Mouse (Mus musculus): Measurements from ENCODE around the gene Cenps. TPM values are rescaled to one million over a fixed set of nuclear protein-coding genes. Genes with fewer than 3 reads are reported as not detected.
A peak's percentile ranks its signal among the peaks of the same experiment; 100 is the strongest.

Cenps gene
- polyA plus RNA-seq, 1 experiment from 2014 or later = 24.5 TPM

DNA sequence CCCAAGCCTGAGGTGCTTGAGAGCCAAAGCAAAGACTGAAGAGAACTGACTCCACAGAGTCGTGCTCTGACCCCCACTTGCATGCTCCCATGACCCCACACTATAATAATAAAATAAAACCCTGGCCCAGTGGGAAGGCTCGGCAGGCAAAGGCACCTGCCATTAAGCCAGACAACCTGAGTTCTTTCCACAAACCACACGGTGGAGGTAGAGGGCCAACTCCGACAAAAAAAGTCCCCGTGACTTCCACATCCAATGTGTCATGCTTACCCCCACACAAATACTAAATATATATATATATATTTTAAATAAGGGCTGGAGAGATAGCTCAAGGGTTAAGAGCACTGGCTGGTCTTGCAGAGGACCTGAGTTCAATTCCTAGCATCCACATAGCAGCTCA lies 26.7 kb upstream of the Cenps start:
- Histone ChIP-seq H3K4me1 (ENCODE audit: control insufficient read depth, insufficient read depth, low read length) (0 out of 2 replicates have a peak, but pooled peaks cover 7% of the 10 kb centered on the region), H3K27ac (ENCODE audit: low read length) (no peak overlapping the region), H3K27me3 (ENCODE audit: control insufficient read depth, insufficient read depth, low read length) (no peaks in the 10 kb centered on the region), H3K9ac (ENCODE audit: low read length) (0 out of 2 replicates have a peak overlapping the region, but pooled peaks have one; percentile 7), H3K36me3 (ENCODE audit: control insufficient read depth, insufficient read depth, low read length) (peaks cover 10% of the 10 kb centered on the region; the same call in 1 of the 2 replicates), H3K4me3 (replicated peaks; ENCODE audit: low read length) (0 out of 2 replicates have a peak overlapping the region, but pooled peaks have one; percentile 2), H3K4me2 (ENCODE audit: low read depth, low read length) (no peak overlapping the region), H3K9me3 (replicated peaks; ENCODE audit: control insufficient read depth, low read length) (no peaks in the 10 kb centered on the region)
- ATAC-seq (ENCODE audit: insufficient read depth, low FRiP score) = no peak
- WGBS = 39% methylated on average over 5 of the region's 5 CpGs

DNA sequence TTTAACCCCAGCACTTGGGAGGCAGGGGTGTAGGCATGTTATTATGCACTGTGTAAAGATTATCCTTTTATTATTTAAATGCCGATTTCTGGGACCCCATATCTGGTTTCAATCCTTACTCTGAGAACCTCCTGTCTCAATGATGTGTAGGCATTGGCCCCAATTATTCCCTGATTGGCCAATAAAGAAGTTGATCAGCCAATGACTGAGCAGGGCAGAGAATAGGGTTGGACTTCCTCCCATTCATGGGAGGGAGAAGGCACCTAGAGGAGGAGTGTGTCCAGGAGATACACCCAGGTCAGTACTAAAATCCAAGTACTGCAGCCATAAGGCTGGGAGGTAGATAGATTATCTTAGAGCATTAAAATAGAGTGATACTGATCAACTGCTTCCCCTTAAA lies 25.8 kb upstream of the Cenps start:
- Histone ChIP-seq H3K4me3 (replicated peaks; ENCODE audit: low read length) (no peak overlapping the region), H3K9me3 (replicated peaks; ENCODE audit: control insufficient read depth, low read length) (no peaks in the 10 kb centered on the region), H3K9ac (ENCODE audit: low read length) (no peak overlapping the region), H3K4me1 (ENCODE audit: control insufficient read depth, insufficient read depth, low read length) (0 out of 2 replicates have a peak, but pooled peaks cover 7% of the 10 kb centered on the region), H3K36me3 (ENCODE audit: control insufficient read depth, insufficient read depth, low read length) (peaks cover 10% of the 10 kb centered on the region; the same call in 1 of the 2 replicates), H3K27me3 (ENCODE audit: control insufficient read depth, insufficient read depth, low read length) (no peaks in the 10 kb centered on the region), H3K27ac (ENCODE audit: low read length) (no peak overlapping the region), H3K4me2 (ENCODE audit: low read depth, low read length) (no peak overlapping the region)
- 53% methylated on average over 1 of the region's 1 CpGs for WGBS
- no peak for ATAC-seq (ENCODE audit: insufficient read depth, low FRiP score)

DNA sequence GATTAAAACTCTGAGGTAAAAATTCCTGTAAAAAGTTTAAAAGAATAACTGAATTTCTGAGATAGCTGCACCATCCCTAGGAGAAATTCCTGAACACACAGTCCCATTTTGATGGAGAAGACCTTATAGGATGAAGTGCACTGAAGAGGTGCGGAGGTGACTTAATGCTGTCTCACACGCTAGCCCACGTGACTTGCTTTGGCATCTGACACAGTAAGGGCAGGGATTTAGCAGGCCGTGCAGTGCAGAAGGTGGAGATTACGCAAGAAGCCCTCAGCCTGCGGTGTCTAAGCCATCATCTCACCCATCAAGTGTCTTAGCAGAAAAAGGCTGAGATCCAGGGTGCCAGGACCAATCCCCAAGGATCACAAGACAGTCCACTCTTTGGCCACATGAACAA lies 23.7 kb upstream of the Cenps start:
- Histone ChIP-seq H3K9me3 (replicated peaks; ENCODE audit: control insufficient read depth, low read length) (no peaks in the 10 kb centered on the region), H3K4me1 (ENCODE audit: control insufficient read depth, insufficient read depth, low read length) (0 out of 2 replicates have a peak, but pooled peaks cover 7% of the 10 kb centered on the region), H3K4me3 (replicated peaks; ENCODE audit: low read length) (no peak overlapping the region), H3K4me2 (ENCODE audit: low read depth, low read length) (no peak overlapping the region), H3K9ac (ENCODE audit: low read length) (no peak overlapping the region), H3K36me3 (ENCODE audit: control insufficient read depth, insufficient read depth, low read length) (peaks cover 23% of the 10 kb centered on the region), H3K27me3 (ENCODE audit: control insufficient read depth, insufficient read depth, low read length) (no peaks in the 10 kb centered on the region), H3K27ac (ENCODE audit: low read length) (no peak overlapping the region)
- 92% methylated on average over 6 of the region's 6 CpGs for WGBS
- ATAC-seq (ENCODE audit: insufficient read depth, low FRiP score) = no peak

DNA sequence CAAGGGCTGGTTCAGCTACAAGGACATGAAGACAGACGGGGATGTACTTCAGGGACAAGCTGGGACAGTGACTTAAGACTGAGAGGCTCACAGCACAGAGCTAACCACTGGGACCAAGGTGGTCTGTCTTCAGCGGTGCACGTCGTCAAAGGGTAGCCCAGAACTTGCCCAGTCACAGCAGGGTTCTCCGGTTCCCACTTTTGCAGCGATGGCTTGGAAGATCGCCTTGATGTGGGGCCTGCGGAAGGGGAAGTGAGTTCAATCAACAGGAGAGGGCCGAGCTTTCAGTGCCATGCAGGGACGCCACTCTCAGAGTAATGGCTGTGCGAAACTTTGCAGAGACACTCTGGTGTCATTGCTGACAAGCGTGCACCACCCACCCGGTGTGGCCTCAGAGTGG lies 22.5 kb upstream of the Cenps start:
- H3K36me3 ChIP-seq (ENCODE audit: control insufficient read depth, insufficient read depth, low read length) = peaks cover 26% of the 10 kb centered on the region
- H3K4me1 ChIP-seq (ENCODE audit: control insufficient read depth, insufficient read depth, low read length) = no peaks in the 10 kb centered on the region
- no peak for ATAC-seq (ENCODE audit: insufficient read depth, low FRiP score)
- 85% methylated on average over 13 of the region's 13 CpGs for WGBS
- H3K27ac ChIP-seq (ENCODE audit: low read length) = no peak overlapping the region
- H3K9me3 ChIP-seq (replicated peaks; ENCODE audit: control insufficient read depth, low read length) = no peaks in the 10 kb centered on the region
- no peak overlapping the region for H3K9ac ChIP-seq (ENCODE audit: low read length)
- H3K4me3 ChIP-seq (replicated peaks; ENCODE audit: low read length) = no peak overlapping the region
- H3K27me3 ChIP-seq (ENCODE audit: control insufficient read depth, insufficient read depth, low read length) = no peaks in the 10 kb centered on the region
- no peak overlapping the region for H3K4me2 ChIP-seq (ENCODE audit: low read depth, low read length)

DNA sequence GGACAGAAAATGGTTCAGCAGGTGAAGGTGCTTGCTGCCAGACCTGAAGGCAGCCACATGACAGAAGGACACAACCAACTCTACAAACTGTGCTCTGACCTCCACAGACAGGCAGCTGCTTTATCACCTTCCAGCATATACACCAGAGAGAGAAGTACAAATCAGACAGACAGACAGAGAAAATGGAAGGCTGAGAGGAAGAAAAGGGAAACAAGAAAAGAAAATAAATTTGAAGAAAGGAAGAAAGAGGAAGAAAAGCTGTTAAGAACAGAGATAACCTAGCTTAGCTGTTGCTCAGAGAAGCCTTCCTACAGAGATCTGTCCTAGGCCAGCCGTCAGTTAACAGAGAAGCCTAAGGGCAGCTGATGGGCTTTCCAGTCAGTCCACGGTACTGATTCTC lies 21.8 kb upstream of the Cenps start:
- Histone ChIP-seq H3K4me3 (replicated peaks; ENCODE audit: low read length) (no peak overlapping the region), H3K27me3 (ENCODE audit: control insufficient read depth, insufficient read depth, low read length) (no peaks in the 10 kb centered on the region), H3K4me2 (ENCODE audit: low read depth, low read length) (no peak overlapping the region), H3K4me1 (ENCODE audit: control insufficient read depth, insufficient read depth, low read length) (no peaks in the 10 kb centered on the region), H3K9me3 (replicated peaks; ENCODE audit: control insufficient read depth, low read length) (no peaks in the 10 kb centered on the region), H3K27ac (ENCODE audit: low read length) (no peak overlapping the region), H3K36me3 (ENCODE audit: control insufficient read depth, insufficient read depth, low read length) (peaks cover 29% of the 10 kb centered on the region), H3K9ac (ENCODE audit: low read length) (no peak overlapping the region)
- no peak for ATAC-seq (ENCODE audit: insufficient read depth, low FRiP score)
- WGBS = 88% methylated on average over 2 of the region's 2 CpGs

DNA sequence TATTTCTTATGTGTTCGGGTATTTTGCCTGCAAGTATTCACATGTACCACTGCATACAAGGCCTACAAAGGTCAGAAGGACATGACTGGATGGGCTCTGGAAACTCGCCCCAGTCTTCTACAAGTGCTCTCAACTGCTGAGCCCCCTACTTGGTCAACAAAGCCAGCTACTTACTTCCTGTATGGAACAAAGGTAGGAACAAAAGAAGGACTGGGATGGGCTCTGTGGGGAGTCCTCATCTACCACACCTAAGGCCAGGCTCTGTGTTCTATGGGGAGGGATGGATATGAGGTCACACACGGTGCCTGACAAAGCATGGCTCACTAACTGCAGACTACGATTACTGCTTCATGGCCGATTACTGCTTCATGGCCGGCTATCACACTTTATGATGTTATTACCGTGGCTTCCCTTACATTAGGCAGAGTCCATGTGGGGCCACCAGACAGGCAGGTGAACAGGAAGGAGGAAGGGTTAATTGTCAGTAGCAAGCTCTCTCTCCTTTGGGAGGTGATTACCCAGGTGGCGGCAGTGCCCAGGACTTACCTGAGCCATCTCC lies 20.1 kb upstream of the Cenps start:
- H3K4me2 ChIP-seq (ENCODE audit: low read depth, low read length) = no peak overlapping the region
- H3K36me3 ChIP-seq (ENCODE audit: control insufficient read depth, insufficient read depth, low read length) = peaks cover 44% of the 10 kb centered on the region
- no peaks in the 10 kb centered on the region for H3K4me1 ChIP-seq (ENCODE audit: control insufficient read depth, insufficient read depth, low read length)
- no peaks in the 10 kb centered on the region for H3K27me3 ChIP-seq (ENCODE audit: control insufficient read depth, insufficient read depth, low read length)
- no peak for ATAC-seq (ENCODE audit: insufficient read depth, low FRiP score)
- H3K27ac ChIP-seq (ENCODE audit: low read length) = no peak overlapping the region
- H3K4me3 ChIP-seq (replicated peaks; ENCODE audit: low read length) = no peak overlapping the region
- no peaks in the 10 kb centered on the region for H3K9me3 ChIP-seq (replicated peaks; ENCODE audit: control insufficient read depth, low read length)
- no peak overlapping the region for H3K9ac ChIP-seq (ENCODE audit: low read length)
- WGBS = 85% methylated on average over 8 of the region's 8 CpGs

DNA sequence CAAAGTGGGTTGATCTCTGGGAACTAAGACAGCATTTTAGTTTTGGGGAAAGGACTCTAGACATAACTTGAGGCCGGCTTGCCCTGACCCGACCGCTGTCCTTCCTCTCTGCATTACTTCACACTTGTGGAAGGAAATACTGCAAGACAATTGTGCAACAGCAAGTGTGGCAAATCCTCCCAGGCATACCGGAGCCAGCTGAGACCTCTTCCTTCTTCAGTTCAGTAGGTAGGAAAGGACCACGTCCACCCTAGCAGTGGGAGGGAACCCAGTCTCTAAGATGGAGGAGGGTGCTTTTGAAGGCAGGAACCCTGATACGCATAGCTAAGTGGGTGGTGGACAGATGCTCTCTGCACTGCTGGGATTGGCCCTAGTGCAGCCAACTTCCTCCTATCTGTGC lies 18.3 kb upstream of the Cenps start:
- Histone ChIP-seq H3K27me3 (ENCODE audit: control insufficient read depth, insufficient read depth, low read length) (no peaks in the 10 kb centered on the region), H3K27ac (ENCODE audit: low read length) (no peak overlapping the region), H3K36me3 (ENCODE audit: control insufficient read depth, insufficient read depth, low read length) (peaks cover 46% of the 10 kb centered on the region), H3K4me2 (ENCODE audit: low read depth, low read length) (no peak overlapping the region), H3K9me3 (replicated peaks; ENCODE audit: control insufficient read depth, low read length) (no peaks in the 10 kb centered on the region), H3K4me3 (replicated peaks; ENCODE audit: low read length) (no peak overlapping the region), H3K9ac (ENCODE audit: low read length) (no peak overlapping the region), H3K4me1 (ENCODE audit: control insufficient read depth, insufficient read depth, low read length) (no peaks in the 10 kb centered on the region)
- ATAC-seq (ENCODE audit: insufficient read depth, low FRiP score) = no peak; the same call in 1 of the 2 replicates
- WGBS = 91% methylated on average over 6 of the region's 6 CpGs

DNA sequence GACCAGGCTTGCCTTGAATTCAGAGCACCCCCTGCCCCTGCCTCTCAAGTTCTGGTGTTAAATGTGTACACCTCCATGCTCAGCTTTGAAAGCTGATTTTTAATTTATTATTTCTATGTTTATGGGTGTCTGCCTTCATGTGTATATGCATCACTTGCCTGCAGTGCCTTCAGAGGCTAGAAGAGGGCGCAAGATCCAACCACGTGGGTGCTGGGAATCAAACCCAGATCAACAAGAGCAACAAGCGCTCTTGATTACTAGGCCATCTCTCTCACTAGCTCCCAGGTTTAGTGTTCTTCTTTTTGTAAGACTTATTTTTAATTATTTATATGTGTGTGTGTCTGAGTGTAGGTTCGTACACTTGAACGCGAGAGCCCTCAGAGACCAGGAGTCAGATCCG lies 17.4 kb upstream of the Cenps start:
- Histone ChIP-seq H3K4me2 (ENCODE audit: low read depth, low read length) (no peak overlapping the region), H3K9me3 (replicated peaks; ENCODE audit: control insufficient read depth, low read length) (no peaks in the 10 kb centered on the region), H3K36me3 (ENCODE audit: control insufficient read depth, insufficient read depth, low read length) (peaks cover 45% of the 10 kb centered on the region), H3K9ac (ENCODE audit: low read length) (no peak overlapping the region), H3K4me3 (replicated peaks; ENCODE audit: low read length) (no peak overlapping the region), H3K27ac (ENCODE audit: low read length) (no peak overlapping the region), H3K4me1 (ENCODE audit: control insufficient read depth, insufficient read depth, low read length) (no peaks in the 10 kb centered on the region), H3K27me3 (ENCODE audit: control insufficient read depth, insufficient read depth, low read length) (no peaks in the 10 kb centered on the region)
- ATAC-seq (ENCODE audit: insufficient read depth, low FRiP score) = no peak
- 96% methylated on average over 7 of the region's 7 CpGs for WGBS

DNA sequence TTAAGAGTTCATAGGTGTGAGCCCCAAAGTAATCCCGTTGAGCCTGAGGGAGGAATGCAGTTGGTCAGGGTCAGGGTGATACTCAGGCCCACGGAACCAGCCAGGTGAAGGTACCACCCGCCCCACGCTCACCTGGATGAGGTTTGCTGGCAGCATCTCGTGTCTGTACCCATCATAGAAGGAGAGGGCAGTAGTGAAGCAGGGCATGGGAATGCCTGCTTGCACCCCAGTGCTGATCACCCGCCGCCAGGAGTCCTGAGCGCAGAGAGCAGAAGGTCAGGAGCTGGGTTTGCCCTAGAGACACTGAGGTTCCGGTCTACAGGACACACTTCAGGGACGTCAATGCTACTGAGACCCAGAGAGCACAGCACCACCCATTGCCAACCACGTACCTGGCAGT lies 13.3 kb upstream of the Cenps start:
- Histone ChIP-seq H3K9me3 (replicated peaks; ENCODE audit: control insufficient read depth, low read length) (no peaks in the 10 kb centered on the region), H3K36me3 (ENCODE audit: control insufficient read depth, insufficient read depth, low read length) (peaks cover 32% of the 10 kb centered on the region), H3K27me3 (ENCODE audit: control insufficient read depth, insufficient read depth, low read length) (no peaks in the 10 kb centered on the region), H3K4me1 (ENCODE audit: control insufficient read depth, insufficient read depth, low read length) (0 out of 2 replicates have a peak, but pooled peaks cover 4% of the 10 kb centered on the region), H3K4me3 (replicated peaks; ENCODE audit: low read length) (no peak overlapping the region), H3K27ac (ENCODE audit: low read length) (no peak overlapping the region), H3K4me2 (ENCODE audit: low read depth, low read length) (no peak overlapping the region), H3K9ac (ENCODE audit: low read length) (no peak overlapping the region)
- 90% methylated on average over 11 of the region's 11 CpGs for WGBS
- no peak for ATAC-seq (ENCODE audit: insufficient read depth, low FRiP score)
